21 mouse cellular contexts compared by ENCODE assay signal in genomic region chr7:55782493-55782892, GRCm38 (mm10). TPM values are rescaled to one million over a fixed set of nuclear protein-coding genes. Genes with fewer than 3 reads are reported as not detected.
"Had no signal": no experiment of that assay in that cellular context is flagged by ENCODE, and none has a peak within 500 bp of the region (broad histone marks: within the 10 kb centered on the region; RNA-seq: fewer than 3 reads in every experiment).

No protein-coding gene starts in this region.

- H3K9ac ChIP-seq: lung, embryonic 14.5 days; midbrain, embryonic 12.5 days; neural tube, embryonic 13.5 days; neural tube, embryonic 15.5 days; stomach, embryonic 15.5 days had no signal

- H3K4me2 ChIP-seq: lung, embryonic 14.5 days; midbrain, embryonic 12.5 days; neural tube, embryonic 13.5 days; neural tube, embryonic 15.5 days; stomach, embryonic 15.5 days had no signal

- DNase-seq: lung, adult 18-20 months; lung, embryonic 14.5 days; lung, postnatal 10 days; lung, postnatal 4 days; midbrain, embryonic 14.5 days; retina, postnatal 1 day; right cerebral cortex, adult 18-20 months; right cerebral cortex, postnatal 25 days; right cerebral cortex, postnatal 4 days; spleen, adult 18-20 months; thymus, adult 2 months; thymus, postnatal 25 days had no signal

- H3K36me3 ChIP-seq: midbrain, embryonic 10.5 days; midbrain, embryonic 12.5 days; neural tube, embryonic 13.5 days; neural tube, embryonic 15.5 days; stomach, embryonic 15.5 days had no signal

- H3K27me3 ChIP-seq: midbrain, embryonic 12.5 days; neural tube, embryonic 13.5 days; neural tube, embryonic 15.5 days; stomach, embryonic 15.5 days had no signal

- H3K9me3 ChIP-seq: midbrain, embryonic 10.5 days; midbrain, embryonic 12.5 days; neural tube, embryonic 13.5 days; neural tube, embryonic 15.5 days; stomach, embryonic 15.5 days had no signal

- ATAC-seq: midbrain, embryonic 16.5 days had no signal

- H3K27ac ChIP-seq: midbrain, embryonic 10.5 days; midbrain, embryonic 12.5 days; neural tube, embryonic 13.5 days; neural tube, embryonic 15.5 days; stomach, embryonic 15.5 days; stomach, postnatal 0 days had no signal

- H3K4me1 ChIP-seq: midbrain, embryonic 10.5 days; midbrain, embryonic 12.5 days; neural tube, embryonic 13.5 days; neural tube, embryonic 15.5 days; stomach, embryonic 15.5 days had no signal

- H3K4me3 ChIP-seq: midbrain, embryonic 10.5 days; midbrain, embryonic 12.5 days; myocyte; neural tube, embryonic 13.5 days; neural tube, embryonic 15.5 days; stomach, embryonic 15.5 days had no signal

RNA-seq across cellular contexts. Expression of gene Siglech, which starts 14.5 kb away (rescaled TPM):
- total RNA-seq: megakaryocyte-erythroid progenitor cell, adult 5-6 weeks had no signal
- polyA plus RNA-seq: myocyte had no signal
